Mouse (Mus musculus): ENCODE results near the gene Prkch.

DNA sequence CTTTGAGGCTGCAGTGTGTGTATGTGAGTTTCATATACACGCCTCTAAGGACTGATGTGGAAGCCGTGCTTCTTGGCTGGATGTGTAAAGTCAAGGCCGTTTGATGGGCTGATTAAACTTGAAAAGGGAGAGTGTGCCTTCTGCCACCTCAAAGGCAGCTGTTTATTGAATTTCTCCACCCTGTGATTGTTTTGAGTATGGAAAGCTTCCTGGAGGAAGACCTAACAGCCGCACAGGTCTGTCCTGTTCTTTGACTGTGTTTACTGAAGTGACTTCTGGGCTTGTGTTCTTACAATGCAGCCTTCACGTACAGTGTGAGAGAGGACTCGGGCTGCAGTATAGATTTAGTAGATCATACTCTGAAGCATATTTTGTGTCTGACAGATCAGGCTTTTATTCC, 86.1 kb downstream of the Prkch start:
- TF ChIP-seq POLR2A (IDR thresholded peaks at IDR 0.05; ENCODE audit: control insufficient read depth, low read depth, low read length) = no peak
- TF ChIP-seq CTCF (IDR thresholded peaks at IDR 0.05; ENCODE audit: control insufficient read depth, insufficient read depth, insufficient replicate concordance, low read depth, low read length) = no peak
